Mouse (Mus musculus) small intestine, adult 2 months (tissue): Measurements from ENCODE around the gene Myo9b. TPM values are rescaled to one million over a fixed set of nuclear protein-coding genes. Genes with fewer than 3 reads are reported as not detected.
"Not testable (repeated sequence)": the region's sequence is repeated elsewhere in the genome, so short reads cannot be mapped to it uniquely, and the experiment has no call there.

Source experiments
- H3K27ac ChIP-seq: fragments of 200-500 bp; 2 replicates; pipeline ENCODE4 v1.5.1; 2012; ENCODE audit warnings: low read depth, low read length, control low read depth, inconsistent platforms; ENCODE audit not compliant: insufficient read depth
- H3K27me3 ChIP-seq: fragments of 200-500 bp; 2 replicates; pipeline ENCODE4 v1.6.1; 2012; ENCODE audit warnings: mild to moderate bottlenecking, moderate library complexity, low read length, inconsistent platforms; ENCODE audit not compliant: control insufficient read depth, insufficient read depth
- H3K36me3 ChIP-seq: fragments of 200-500 bp; 2 replicates; pipeline ENCODE4 v1.6.1; 2012; ENCODE audit warnings: mild to moderate bottlenecking, low read length, control low read depth, inconsistent platforms; ENCODE audit not compliant: control insufficient read depth, insufficient read depth
- H3K4me1 ChIP-seq: fragments of 200-500 bp; 2 replicates; pipeline ENCODE4 v1.6.1; 2012; ENCODE audit warnings: low read length, inconsistent platforms, mixed read lengths; ENCODE audit not compliant: control insufficient read depth, insufficient read depth, insufficient read length
- H3K4me3 ChIP-seq: fragments of 200-500 bp; 2 replicates; pipeline ENCODE4 v1.5.1; 2012; ENCODE audit warnings: low read depth, mild to moderate bottlenecking, control low read depth, inconsistent platforms, low read length, moderate library complexity
- CTCF ChIP-seq: fragments of 200-500 bp; IDR thresholded peaks from 2 replicates; pipeline ENCODE4 v1.5.1; 2012; ENCODE audit warnings: low read depth, mild to moderate bottlenecking, control low read depth, inconsistent platforms, low read length, moderate library complexity, mixed read lengths; ENCODE audit not compliant: insufficient replicate concordance, insufficient read length; ENCODE audit errors: extremely low read depth
- POLR2A ChIP-seq: fragments of 200-500 bp; IDR thresholded peaks from 2 replicates; pipeline ENCODE4 v1.6.1; 2012; ENCODE audit warnings: low read depth, mild to moderate bottlenecking, control low read depth, inconsistent platforms, low read length, moderate library complexity
- WGBS: fragments of 180-500 bp; shearing (Covaris S2); methylation state at CpG from one replicate; pipeline ENCODE4 v1.1.7; 2018; 5-methylcytosine and 5-hydroxymethylcytosine counted together
- polyA plus RNA-seq: library from polyadenylated mRNA; depleted of rRNA; stranded (reverse); fragments of >200 nt; gene quantifications from 2 replicates; pipeline ENCODE4 v1.2.3, GENCODE M21; 2012; rRNA removed

The Myo9b gene
- 19.9 and 28.1 TPM in 2 replicates for polyA plus RNA-seq

GRCm38 (mm10) chr8:71272286-71273150, at the start of gene Myo9b, which contains the start of gene Haus8:
Gene Myo9b, plus strand, starts transcription at chr8:71272714.
Gene Haus8, minus strand, starts transcription at chr8:71272934.
- Histone ChIP-seq H3K27ac (peak within 1 kb of the TSS; percentile 76), H3K4me1 (peaks cover 11% of the 10 kb centered on the region; the same call in 1 of the 2 replicates), H3K4me3 (peak within 1 kb of the TSS; percentile 75), H3K36me3 (no peaks in the 10 kb centered on the region), H3K27me3 (no peaks in the 10 kb centered on the region)
- TF ChIP-seq POLR2A (no peak; the same call in 1 of the 2 replicates), CTCF (peak; percentile 40; the same call in 1 of the 2 replicates)
- under 1% methylated on average over 81 of the region's 84 CpGs for WGBS

GRCm38 (mm10) chr8:71224560-71224959, 48.0 kb upstream of the Myo9b start:
- Histone ChIP-seq H3K27me3 (no peaks in the 10 kb centered on the region), H3K4me1 (no peaks in the 10 kb centered on the region), H3K27ac (no peak overlapping the region), H3K36me3 (no peaks in the 10 kb centered on the region), H3K4me3 (no peak overlapping the region)
- WGBS, result 47% methylated on average over 2 of the region's 2 CpGs
- no peak for TF ChIP-seq CTCF
- no peak for TF ChIP-seq POLR2A

- no peaks in the 10 kb centered on the region for H3K4me1 ChIP-seq
- no peaks in the 10 kb centered on the region for H3K36me3 ChIP-seq
- H3K4me3 ChIP-seq, result no peak overlapping the region
- H3K27me3 ChIP-seq, result no peaks in the 10 kb centered on the region
- TF ChIP-seq POLR2A (no peak), CTCF (no peak)
- WGBS, result 49% methylated on average over 2 of the region's 2 CpGs
- no peak overlapping the region for H3K27ac ChIP-seq
These were observed 29.8 kb upstream of the Myo9b start for GRCm38 (mm10) chr8:71242757-71243156.

GRCm38 (mm10) chr8:71248203-71248602, 24.3 kb upstream of the Myo9b start:
- no peak for TF ChIP-seq CTCF
- TF ChIP-seq POLR2A, result no peak
- no peaks in the 10 kb centered on the region for H3K27me3 ChIP-seq
- H3K36me3 ChIP-seq, result peaks cover 3% of the 10 kb centered on the region; the same call in 1 of the 2 replicates
- no peaks in the 10 kb centered on the region for H3K4me1 ChIP-seq
- WGBS, result 88% methylated on average over 1 of the region's 1 CpGs
- no peak overlapping the region for H3K4me3 ChIP-seq
- no peak overlapping the region for H3K27ac ChIP-seq

GRCm38 (mm10) chr8:71256545-71257232, 15.8 kb upstream of the Myo9b start:
- no peaks in the 10 kb centered on the region for H3K4me1 ChIP-seq
- 50% methylated on average over 3 of the region's 3 CpGs for WGBS
- H3K36me3 ChIP-seq, result peaks cover 3% of the 10 kb centered on the region; the same call in 1 of the 2 replicates
- TF ChIP-seq CTCF, result no peak
- no peak for TF ChIP-seq POLR2A
- H3K4me3 ChIP-seq, result no peak overlapping the region
- H3K27ac ChIP-seq, result no peak overlapping the region
- H3K27me3 ChIP-seq, result no peaks in the 10 kb centered on the region

- Histone ChIP-seq H3K27ac (no peak overlapping the region), H3K4me3 (no peak overlapping the region), H3K36me3 (peaks cover 1% of the 10 kb centered on the region; the same call in 1 of the 2 replicates), H3K27me3 (no peaks in the 10 kb centered on the region), H3K4me1 (no peaks in the 10 kb centered on the region)
- TF ChIP-seq CTCF, result peak; percentile 26; the same call in 1 of the 2 replicates
- TF ChIP-seq POLR2A, result no peak
These were observed 11.3 kb upstream of the Myo9b start for GRCm38 (mm10) chr8:71261234-71261633.

GRCm38 (mm10) chr8:71267690-71268089, 4.8 kb upstream of the Myo9b start:
- H3K27me3 ChIP-seq, result no peaks in the 10 kb centered on the region
- H3K4me1 ChIP-seq, result peaks cover 4% of the 10 kb centered on the region; the same call in 1 of the 2 replicates
- 94% methylated on average over 2 of the region's 2 CpGs for WGBS
- H3K27ac ChIP-seq, result no peak overlapping the region
- no peak for TF ChIP-seq POLR2A
- TF ChIP-seq CTCF, result no peak
- H3K4me3 ChIP-seq, result no peak overlapping the region
- H3K36me3 ChIP-seq, result peaks cover under 1% of the 10 kb centered on the region; the same call in 1 of the 2 replicates

- not testable (repeated sequence) for H3K36me3 ChIP-seq, H3K27me3 ChIP-seq, H3K27ac ChIP-seq, H3K4me3 ChIP-seq, H3K4me1 ChIP-seq
- 97% methylated on average over 6 of the region's 6 CpGs for WGBS
These were observed 4.2 kb upstream of the Myo9b start for GRCm38 (mm10) chr8:71268286-71268685.
